8 mouse cellular contexts compared by ENCODE assay signal in the genomic region with DNA sequence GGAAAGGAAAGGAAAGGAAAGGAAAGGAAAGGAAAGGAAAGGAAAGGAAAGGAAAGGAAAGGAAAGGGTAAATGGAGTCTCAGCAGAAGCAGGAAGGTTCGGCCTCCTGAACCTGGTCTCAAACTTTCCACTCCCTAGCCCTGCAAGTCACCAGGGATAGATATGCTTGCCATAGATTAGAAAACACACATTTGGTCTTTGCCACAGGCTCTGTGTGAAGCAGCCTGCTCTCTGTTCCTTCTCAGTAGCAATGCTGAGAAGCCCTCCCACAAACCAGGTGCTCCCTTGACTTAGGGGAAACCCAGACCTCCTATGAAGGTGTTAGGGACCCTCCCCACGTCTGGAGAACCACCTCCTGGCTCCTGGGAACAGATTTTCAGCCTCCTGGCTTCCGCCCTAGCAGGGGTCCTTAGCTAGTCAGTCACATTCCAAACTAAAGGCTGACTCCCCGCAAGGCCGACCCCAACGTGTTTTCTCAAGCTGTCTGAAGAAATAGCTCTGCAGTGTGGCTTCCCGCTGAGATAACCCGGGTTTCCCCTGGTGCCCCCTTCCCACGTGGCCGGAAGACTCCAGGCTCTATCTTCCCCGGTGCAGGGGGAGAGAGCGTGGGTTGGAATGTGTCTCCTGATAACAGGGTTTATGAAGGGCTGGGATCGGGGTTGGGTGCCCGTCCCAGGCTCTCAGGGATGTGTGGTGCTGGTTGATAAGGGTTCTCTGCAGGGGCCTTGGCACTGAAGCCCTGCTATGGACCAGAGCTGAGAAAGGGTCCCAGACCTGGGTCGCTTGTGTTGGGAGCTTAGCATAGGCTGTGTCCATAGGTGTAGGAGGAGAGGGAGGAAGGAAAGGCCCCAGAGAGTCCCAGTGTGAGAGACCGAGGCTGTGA. TPM values are rescaled to one million over a fixed set of nuclear protein-coding genes. Genes with fewer than 3 reads are reported as not detected.
DNase-seq lines count a peak whose midpoint lies in the region; ATAC-seq and TF ChIP-seq lines count a peak whose summit lies in the region.

No protein-coding gene starts in this region.

- peak overlapping the region; percentile 30; the same call in 1 of the 2 replicates for H3K9ac ChIP-seq in intestine, embryonic 16.5 days (ENCODE audit: low read depth, low read length)
- H3K9ac ChIP-seq in stomach, embryonic 14.5 days (replicated peaks; ENCODE audit: low read depth, low read length), result no peak overlapping the region

- H3K4me2 ChIP-seq in intestine, embryonic 16.5 days (ENCODE audit: low read depth, low read length), result peak overlapping the region; percentile 28
- H3K4me2 ChIP-seq in stomach, embryonic 14.5 days (replicated peaks; ENCODE audit: low read depth, low read length), result no peak overlapping the region

- H3K27ac ChIP-seq in intestine, embryonic 16.5 days (ENCODE audit: low read length), result peak overlapping the region; percentile 15; the same call in 1 of the 2 replicates
- no peak overlapping the region for H3K27ac ChIP-seq in stomach, embryonic 14.5 days (ENCODE audit: low read length)
- no peak overlapping the region for H3K27ac ChIP-seq in layer of hippocampus, adult 2 months

- H3K4me3 ChIP-seq in intestine, embryonic 16.5 days (ENCODE audit: low read length), result no peak overlapping the region
- H3K4me3 ChIP-seq in stomach, embryonic 14.5 days (ENCODE audit: low read depth, low read length), result no peak overlapping the region
- H3K4me3 ChIP-seq in layer of hippocampus, adult 2 months, result no peak overlapping the region

- WGBS in intestine, embryonic 16.5 days, result 21% methylated on average over 16 of the region's 16 CpGs
- 18% methylated on average over 16 of the region's 16 CpGs for WGBS in stomach, embryonic 14.5 days

- TF ChIP-seq CTCF in layer of hippocampus, adult 2 months (conservative IDR thresholded peaks at IDR 0.05), result no peak

- no peaks in the 10 kb centered on the region for H3K9me3 ChIP-seq in intestine, embryonic 16.5 days (ENCODE audit: control insufficient read depth, low read length)
- no peaks in the 10 kb centered on the region for H3K9me3 ChIP-seq in stomach, embryonic 14.5 days (ENCODE audit: control insufficient read depth, low read depth, low read length)

- DNase-seq in heart, adult 11 months, result peak; percentile 97
- no peak for DNase-seq in heart, adult 8-10 months (ENCODE audit: low spot score)
- peak; percentile 98 for DNase-seq in c-Kit-positive CD71-positive TER-119-positive erythroid progenitor cells, embryonic 14.5 days (ENCODE audit: low spot score)
- DNase-seq in T-cell, adult 2 months (ENCODE audit: low spot score), result no peak
- no peak for DNase-seq in adrenal gland, adult (ENCODE audit: inconsistent age in 2 of 2, low spot score in 1 of 2)
- DNase-seq in layer of hippocampus, adult 2 months (ENCODE audit: low spot score in 2 of 2), result no peak

- H3K4me1 ChIP-seq in intestine, embryonic 16.5 days (ENCODE audit: control insufficient read depth, insufficient read depth, low read length), result peaks cover 7% of the 10 kb centered on the region; the same call in 1 of the 2 replicates
- peaks cover 4% of the 10 kb centered on the region; the same call in 1 of the 2 replicates for H3K4me1 ChIP-seq in stomach, embryonic 14.5 days (ENCODE audit: control insufficient read depth, insufficient read depth, low read length)

- peak; percentile 90 for ATAC-seq in intestine, embryonic 16.5 days
- ATAC-seq in stomach, embryonic 14.5 days (ENCODE audit: insufficient number of reproducible peaks, insufficient read depth, low FRiP score, low read depth), result peak; percentile 86

- H3K27me3 ChIP-seq in intestine, embryonic 16.5 days (replicated peaks; ENCODE audit: control insufficient read depth, insufficient read depth, low read length), result no peaks in the 10 kb centered on the region
- no peaks in the 10 kb centered on the region for H3K27me3 ChIP-seq in stomach, embryonic 14.5 days (ENCODE audit: control insufficient read depth, insufficient read depth, low read length)

- H3K36me3 ChIP-seq in intestine, embryonic 16.5 days (ENCODE audit: control insufficient read depth, insufficient read depth, low read length), result no peaks in the 10 kb centered on the region
- no peaks in the 10 kb centered on the region for H3K36me3 ChIP-seq in stomach, embryonic 14.5 days (ENCODE audit: control insufficient read depth, insufficient read depth, low read length)

RNA-seq across cellular contexts. Expression of gene Prrc2b, which starts 23.0 kb away (rescaled TPM):
- total RNA-seq in heart, adult 8-10 months (2022), result 10 to 100 TPM; 83.5 to 94.1 (median 89.2) TPM
- 14.4 and 16.2 TPM in 2 replicates for polyA plus RNA-seq in intestine, embryonic 16.5 days (2015; fragmentation: Nextera tagmentation; extraction: Ambion mirVana)
- 54.2 and 59.8 TPM in 2 replicates for polyA plus RNA-seq in stomach, embryonic 14.5 days (2014; fragmentation: Nextera tagmentation; extraction: Ambion mirVana)
- total RNA-seq in layer of hippocampus, adult 2 months (2021), result 100 to 1,000 TPM; 288 to 305 TPM

RNA-seq across cellular contexts. Expression of gene Plpp7, which starts 32.6 kb away (rescaled TPM):
- total RNA-seq in heart, adult 8-10 months (2022), result 10 to 100 TPM; 34.7 to 48.9 (median 42.6) TPM
- polyA plus RNA-seq in intestine, embryonic 16.5 days (2015; fragmentation: Nextera tagmentation; extraction: Ambion mirVana), result 4.0 and 5.0 TPM in 2 replicates
- polyA plus RNA-seq in stomach, embryonic 14.5 days (2014; fragmentation: Nextera tagmentation; extraction: Ambion mirVana), result 3.3 and 4.5 TPM in 2 replicates
- total RNA-seq in layer of hippocampus, adult 2 months (2021), result 10 to 100 TPM; 20.2 to 21.8 TPM

RNA-seq across cellular contexts. Expression of gene Fam78a, which starts 43.2 kb away (rescaled TPM):
- total RNA-seq in heart, adult 8-10 months (2022), result 10 to 100 TPM; 12.7 to 26.1 (median 16.3) TPM
- polyA plus RNA-seq in intestine, embryonic 16.5 days (2015; fragmentation: Nextera tagmentation; extraction: Ambion mirVana), result 2.1 and 2.2 TPM in 2 replicates
- polyA plus RNA-seq in stomach, embryonic 14.5 days (2014; fragmentation: Nextera tagmentation; extraction: Ambion mirVana), result 1.2 and 1.5 TPM in 2 replicates
- 1 to 10 TPM; 3.6 to 6.0 TPM for total RNA-seq in layer of hippocampus, adult 2 months (2021)

Comparison
In these comparisons a context has a peak if more than half of its experiments do, and no peak if none do; other contexts are left out.
1. DNase-seq: peak in heart, adult 11 months (single experiment) and c-Kit-positive CD71-positive TER-119-positive erythroid progenitor cells, embryonic 14.5 days (single experiment); none in heart, adult 8-10 months (single experiment), T-cell, adult 2 months (single experiment), adrenal gland, adult (0 of 2) and layer of hippocampus, adult 2 months (0 of 2).